8 mouse cellular contexts compared by ENCODE assay signal in genomic region chr2:123312277-123312617, GRCm38 (mm10).
A peak's percentile ranks its signal among the peaks of the same experiment; 100 is the strongest.
DNase-seq lines count a peak whose midpoint lies in the region; ATAC-seq and TF ChIP-seq lines count a peak whose summit lies in the region.

No protein-coding gene starts in this region.

- H3K4me2 ChIP-seq in heart, postnatal 0 days (ENCODE audit: low read depth, low read length), result no peak overlapping the region
- H3K4me2 ChIP-seq in neural tube, embryonic 12.5 days (replicated peaks), result no peak overlapping the region

- WGBS in heart, postnatal 0 days, result 6% methylated on average over 8 of the region's 8 CpGs
- 20% methylated on average over 8 of the region's 8 CpGs for WGBS in liver, adult 2 months
- 26% methylated on average over 8 of the region's 8 CpGs for WGBS in neural tube, embryonic 12.5 days

- ATAC-seq in erythroid progenitor cell, adult 5-6 weeks (replicated peaks; ENCODE audit: low FRiP score, poor library complexity, severe bottlenecking), result peak; percentile 65
- 0 out of 2 replicates have a peak, but pooled peaks have one; percentile 60 for ATAC-seq in heart, postnatal 0 days (ENCODE audit: insufficient read depth, low read depth)
- peak; percentile 91 for ATAC-seq in neural tube, embryonic 12.5 days (ENCODE audit: low FRiP score, low read depth)

- H3K9ac ChIP-seq in heart, postnatal 0 days (replicated peaks; ENCODE audit: low read depth, low read length), result no peak overlapping the region
- no peak overlapping the region for H3K9ac ChIP-seq in liver, adult 2 months (ENCODE audit: low read depth, low read length)
- H3K9ac ChIP-seq in neural tube, embryonic 12.5 days, result no peak overlapping the region

- peak; percentile 52 for DNase-seq in heart, postnatal 0 days (ENCODE audit: low spot score)
- peak; percentile 82 for DNase-seq in kidney, postnatal 10 days
- DNase-seq in liver, adult 2 months (ENCODE audit: extremely low read depth, low read depth, low spot score), result peak; percentile 29
- peak; percentile 12 for DNase-seq in thymus, postnatal 25 days

- H3K4me1 ChIP-seq in E14TG2a.4 (replicated peaks; ENCODE audit: low read depth, low read length), result no peaks in the 10 kb centered on the region
- no peaks in the 10 kb centered on the region for H3K4me1 ChIP-seq in bone marrow macrophage, adult 2 months (ENCODE audit: control insufficient read depth, insufficient read depth, low read length)
- no peaks in the 10 kb centered on the region for H3K4me1 ChIP-seq in heart, postnatal 0 days (ENCODE audit: control insufficient read depth, insufficient read depth)
- no peaks in the 10 kb centered on the region for H3K4me1 ChIP-seq in liver, adult 2 months (ENCODE audit: control insufficient read depth, insufficient read depth, low read length)
- no peaks in the 10 kb centered on the region for H3K4me1 ChIP-seq in neural tube, embryonic 12.5 days

- H3K36me3 ChIP-seq in E14TG2a.4 (ENCODE audit: insufficient read depth, low read length), result no peaks in the 10 kb centered on the region
- H3K36me3 ChIP-seq in heart, postnatal 0 days (replicated peaks; ENCODE audit: control insufficient read depth, insufficient read depth, low read length), result no peaks in the 10 kb centered on the region
- no peaks in the 10 kb centered on the region for H3K36me3 ChIP-seq in liver, adult 2 months (ENCODE audit: control insufficient read depth, insufficient read depth, low read length)
- H3K36me3 ChIP-seq in neural tube, embryonic 12.5 days, result no peaks in the 10 kb centered on the region

- peaks cover under 1% of the 10 kb centered on the region; the same call in 1 of the 2 replicates for H3K9me3 ChIP-seq in E14TG2a.4 (ENCODE audit: low read length)
- H3K9me3 ChIP-seq in heart, postnatal 0 days (replicated peaks; ENCODE audit: control insufficient read depth, low read length), result no peaks in the 10 kb centered on the region
- H3K9me3 ChIP-seq in neural tube, embryonic 12.5 days, result no peaks in the 10 kb centered on the region

- peak; percentile 60 for TF ChIP-seq CTCF in E14TG2a.4 (conservative IDR thresholded peaks at IDR 0.05; ENCODE audit: low read length)
- TF ChIP-seq CTCF in bone marrow macrophage, adult 2 months (IDR thresholded peaks at IDR 0.05; ENCODE audit: low read depth, low read length), result peak; percentile 38
- peak; percentile 90 for TF ChIP-seq CTCF in heart, postnatal 0 days (IDR thresholded peaks at IDR 0.05; ENCODE audit: low read depth)
- TF ChIP-seq CTCF in liver, adult 2 months (IDR thresholded peaks at IDR 0.05; ENCODE audit: low read depth, low read length), result peak; percentile 43; the same call in 1 of the 2 replicates

- no peak overlapping the region for H3K27ac ChIP-seq in bone marrow macrophage, adult 2 months (ENCODE audit: insufficient read depth, low read depth, low read length)
- no peak overlapping the region for H3K27ac ChIP-seq in heart, postnatal 0 days (ENCODE audit: low read depth)
- H3K27ac ChIP-seq in liver, adult 2 months (replicated peaks; ENCODE audit: insufficient read depth, low read depth, low read length), result no peak overlapping the region
- H3K27ac ChIP-seq in neural tube, embryonic 12.5 days, result no peak overlapping the region

- no peak for TF ChIP-seq EP300 in heart, postnatal 0 days (IDR thresholded peaks at IDR 0.05; ENCODE audit: low read depth)

- H3K4me3 ChIP-seq in E14TG2a.4 (replicated peaks; ENCODE audit: low read length), result no peak overlapping the region
- H3K4me3 ChIP-seq in bone marrow macrophage, adult 2 months (ENCODE audit: insufficient read depth, low read length), result no peak overlapping the region
- no peak overlapping the region for H3K4me3 ChIP-seq in heart, postnatal 0 days (ENCODE audit: low read depth, low read length)
- H3K4me3 ChIP-seq in liver, adult 2 months (ENCODE audit: insufficient read depth, low read depth, low read length), result no peak overlapping the region
- no peak overlapping the region for H3K4me3 ChIP-seq in neural tube, embryonic 12.5 days

- no peak for TF ChIP-seq POLR2A in bone marrow macrophage, adult 2 months (IDR thresholded peaks at IDR 0.05; ENCODE audit: borderline replicate concordance, low read depth, low read length)
- TF ChIP-seq POLR2A in liver, adult 2 months (IDR thresholded peaks at IDR 0.05; ENCODE audit: extremely low read depth, insufficient read depth, low read length), result no peak

- no peaks in the 10 kb centered on the region for H3K27me3 ChIP-seq in E14TG2a.4 (ENCODE audit: insufficient read depth, low read length)
- no peaks in the 10 kb centered on the region for H3K27me3 ChIP-seq in heart, postnatal 0 days (ENCODE audit: control insufficient read depth, insufficient read depth, low read length)
- H3K27me3 ChIP-seq in liver, adult 2 months (ENCODE audit: control insufficient read depth, insufficient read depth, low read length), result 0 out of 2 replicates have a peak, but pooled peaks cover 2% of the 10 kb centered on the region
- H3K27me3 ChIP-seq in neural tube, embryonic 12.5 days (replicated peaks), result no peaks in the 10 kb centered on the region

- H3K79me2 ChIP-seq in liver, adult 2 months (ENCODE audit: control insufficient read depth, insufficient read depth, low read length), result no peaks in the 10 kb centered on the region

Comparison
In these comparisons a context has a peak if more than half of its experiments do, and no peak if none do; other contexts are left out.
1. CTCF ChIP-seq: peak in every context shown above with its lines; median percentile 90 in heart, postnatal 0 days; 60 in E14TG2a.4; 43 in liver, adult 2 months; 38 in bone marrow macrophage, adult 2 months.
2. DNase-seq: peak in every context shown above with its lines; median percentile 82 in kidney, postnatal 10 days; 52 in heart, postnatal 0 days; 29 in liver, adult 2 months; 12 in thymus, postnatal 25 days.